Mouse (Mus musculus): ENCODE measurements at regions not wholly inside any gene's neighbourhood (a gene's known extent, or its start where the extent isn't known, plus 50 kb on each side); places are given as distances from the start of the nearest gene placed in this dataset.

- TF ChIP-seq POLR2A (IDR thresholded peaks at IDR 0.05; ENCODE audit: insufficient read depth, low read depth, low read length), result no peak
- no peak for TF ChIP-seq CTCF (IDR thresholded peaks at IDR 0.05; ENCODE audit: insufficient read depth, low read depth, low read length)
Observed at GRCm38 (mm10) chr6:144874251-144874650, 92.5 kb upstream of the Sox5 start.

Measured in olfactory bulb, adult 2 months (tissue).